Mouse (Mus musculus): ENCODE measurements around the gene 2810408A11Rik.

DNA sequence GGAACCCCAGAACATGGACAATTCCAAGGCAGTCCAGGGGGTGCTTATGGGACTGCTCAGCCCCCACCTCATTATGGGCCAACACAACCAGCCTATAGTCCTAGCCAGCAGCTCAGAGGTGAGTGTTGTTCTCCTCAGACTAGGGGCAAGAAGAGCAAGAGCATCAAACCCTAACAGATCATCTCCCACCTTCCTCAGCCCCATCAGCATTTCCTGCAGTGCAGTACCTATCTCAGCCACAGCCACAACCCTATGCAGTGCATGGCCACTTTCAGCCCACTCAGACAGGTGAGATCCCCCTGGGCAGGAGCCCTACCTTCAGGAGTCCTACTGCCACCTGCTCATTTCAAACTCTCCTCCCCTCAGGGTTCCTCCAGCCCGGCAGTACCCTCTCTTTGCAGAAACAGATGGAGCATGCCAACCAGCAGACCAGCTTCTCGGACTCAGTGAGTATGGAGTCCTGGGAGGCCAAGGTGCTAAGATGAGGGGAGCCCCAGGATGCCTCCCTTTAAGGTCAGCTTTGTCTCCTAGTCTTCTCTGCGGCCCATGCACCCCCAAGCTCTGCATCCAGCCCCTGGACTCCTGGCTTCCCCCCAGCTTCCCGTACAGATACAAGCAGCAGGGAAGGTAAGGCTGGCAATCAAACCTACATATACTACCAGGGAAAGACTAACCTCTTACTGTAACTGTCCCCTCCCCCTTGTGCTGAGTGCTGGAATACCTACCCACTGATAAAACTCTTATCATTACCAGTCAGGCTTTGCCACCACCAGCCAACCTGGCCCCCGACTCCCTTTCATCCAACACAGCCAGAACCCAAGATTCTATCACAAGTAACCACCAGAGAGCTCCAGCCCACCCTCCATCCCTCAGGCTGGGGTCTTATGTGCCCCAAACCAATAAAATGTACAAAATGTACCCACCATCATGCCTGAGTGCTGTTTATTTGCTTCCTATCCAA, 15.2 kb upstream of the 2810408A11Rik start:
- TF ChIP-seq ZC3H11A (IDR thresholded peaks at IDR 0.05; ENCODE audit: borderline replicate concordance, low read depth, low read length) = no peak
- TF ChIP-seq MAFK (IDR thresholded peaks at IDR 0.05; ENCODE audit: insufficient read depth, low read depth, low read length) = no peak
- TF ChIP-seq ZNF384 (IDR thresholded peaks at IDR 0.05; ENCODE audit: low read depth, low read length) = no peak

All from ES-E14 (cell line).